Mouse (Mus musculus): ENCODE results near the gene Rgsl1.

DNA sequence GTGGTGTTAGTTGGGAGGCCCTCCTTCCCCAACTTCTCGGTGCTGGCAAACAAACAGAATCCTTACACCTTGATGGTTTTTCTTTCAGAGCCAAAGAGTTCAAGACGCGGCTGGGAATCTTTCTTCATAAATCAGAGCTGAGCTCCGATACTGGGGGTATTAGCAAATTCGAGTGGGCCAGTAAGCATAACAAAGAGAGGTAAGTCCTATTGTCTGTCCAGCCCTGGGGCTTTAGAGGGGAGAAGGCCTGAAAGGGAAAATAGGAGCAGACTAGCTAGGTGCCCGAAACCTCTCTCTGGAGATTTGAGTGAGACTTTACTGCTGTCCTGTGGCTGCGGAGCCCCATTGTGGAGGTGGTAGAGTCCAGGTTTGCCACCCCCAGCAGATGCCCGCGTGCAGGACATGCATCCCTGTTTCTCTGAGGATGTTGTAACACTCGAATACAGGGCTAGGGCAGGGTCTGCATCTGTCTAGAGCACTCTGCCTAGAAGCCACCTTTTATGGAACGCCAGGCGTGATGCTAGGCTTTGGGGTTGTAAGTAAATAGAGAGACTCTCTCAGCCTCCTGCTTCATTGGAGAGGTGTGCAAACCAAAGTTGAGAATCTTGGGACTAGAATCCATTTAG is 103.1 kb downstream of the Rgsl1 start:
- TF ChIP-seq POLR2A (IDR thresholded peaks at IDR 0.05; ENCODE audit: extremely low read depth, insufficient read depth, low read length) (no peak), CTCF (IDR thresholded peaks at IDR 0.05; ENCODE audit: low read depth, low read length) (no peak)

All from liver, adult 2 months (tissue).